Mouse (Mus musculus) limb, embryonic 14.5 days (tissue): ENCODE results near the gene Gm10295. TPM values are rescaled to one million over a fixed set of nuclear protein-coding genes. Genes with fewer than 3 reads are reported as not detected.

ENCODE experiments used
- ATAC-seq: fragments of 200-750 bp; cut with Nextera tagmentation; 2 replicates; pipeline ENCODE4 v1.8.0; 2017; ENCODE audit warnings: low read depth, moderate number of reproducible peaks, moderate TSS enrichment; ENCODE audit not compliant: low FRiP score
- DNase-seq: peaks from one replicate; pipeline ENCODE4 v3.0.0-alpha.2; 2015; ENCODE audit warnings: low spot score
- H3K27ac ChIP-seq: fragments of 300-500 bp; sonication (generic); replicated peaks from 2 replicates; pipeline ENCODE4 v1.5.1; 2014; ENCODE audit warnings: low read depth, mild to moderate bottlenecking, low read length, moderate library complexity, mixed read lengths
- H3K27me3 ChIP-seq: fragments of 300-500 bp; sonication (generic); 2 replicates; pipeline ENCODE4 v1.6.1; 2014; ENCODE audit warnings: low read length, mixed read lengths; ENCODE audit not compliant: control insufficient read depth, insufficient read depth
- H3K36me3 ChIP-seq: fragments of 300-500 bp; sonication (generic); 2 replicates; pipeline ENCODE4 v1.6.1; 2014; ENCODE audit warnings: mild to moderate bottlenecking, low read length, moderate library complexity, mixed read lengths; ENCODE audit not compliant: control insufficient read depth, insufficient read depth
- H3K4me1 ChIP-seq: fragments of 300-500 bp; sonication (generic); 2 replicates; pipeline ENCODE4 v1.6.1; 2014; ENCODE audit warnings: antibody characterized with exemption, low read length, mixed read lengths; ENCODE audit not compliant: control insufficient read depth, insufficient read depth
- H3K4me2 ChIP-seq: fragments of 300-500 bp; sonication (generic); replicated peaks from 2 replicates; pipeline ENCODE4 v1.6.1; 2014; ENCODE audit warnings: low read depth, mild to moderate bottlenecking, low read length, moderate library complexity; ENCODE audit not compliant: severe bottlenecking
- H3K4me3 ChIP-seq: fragments of 300-500 bp; sonication (generic); replicated peaks from 2 replicates; pipeline ENCODE4 v1.5.1; 2014; ENCODE audit warnings: low read length
- H3K9ac ChIP-seq: fragments of 300-500 bp; sonication (generic); 2 replicates; pipeline ENCODE4 v1.6.1; 2014; ENCODE audit warnings: mild to moderate bottlenecking, low read depth, low read length, moderate library complexity; ENCODE audit not compliant: severe bottlenecking
- H3K9me3 ChIP-seq: fragments of 300-500 bp; sonication (generic); 2 replicates; pipeline ENCODE4 v1.6.1; 2016; ENCODE audit warnings: low read length; ENCODE audit not compliant: control insufficient read depth
- POLR2A ChIP-seq: fragments of 200-500 bp; IDR thresholded peaks from 2 replicates; pipeline ENCODE4 v1.8.0; 2012; ENCODE audit warnings: inconsistent platforms, mild to moderate bottlenecking, moderate library complexity, borderline replicate concordance; ENCODE audit not compliant: insufficient read depth, insufficient read length; ENCODE audit errors: extremely low read depth
- WGBS: fragments of 180-500 bp; shearing (Covaris S2); extraction: QIAGEN DNeasy Blood & Tissue Kit; methylation state at CpG from one replicate; pipeline ENCODE4 v1.1.7; 2014; 5-methylcytosine and 5-hydroxymethylcytosine counted together
- polyA plus RNA-seq, 2 experiments: library from polyadenylated mRNA; depleted of rRNA in 1 of 2; stranded (reverse) in 1 of 2; unstranded in 1 of 2; fragments of >200 nt; fragmentation: Nextera tagmentation in 1 of 2; extraction: Ambion mirVana in 1 of 2; gene quantifications; 2 replicates each; pipeline versions ENCODE4 v1.2.1 to v1.2.3; 2012 to 2014

Gm10295 gene
- polyA plus RNA-seq, 2 experiments = not detected

- no peak overlapping the region for H3K4me3 ChIP-seq
- H3K27ac ChIP-seq = no peak overlapping the region
- DNase-seq (no peak), ATAC-seq (no peak)
- no peak for TF ChIP-seq POLR2A
- WGBS = 85% methylated on average over 5 of the region's 5 CpGs
- no peaks in the 10 kb centered on the region for H3K9me3 ChIP-seq
- H3K4me1 ChIP-seq = no peaks in the 10 kb centered on the region
- H3K9ac ChIP-seq = no peak overlapping the region
- no peaks in the 10 kb centered on the region for H3K27me3 ChIP-seq
- no peak overlapping the region for H3K4me2 ChIP-seq
- no peaks in the 10 kb centered on the region for H3K36me3 ChIP-seq
Observed at GRCm38 (mm10) chr7:71355596-71355995, 4.3 kb upstream of the Gm10295 start.

GRCm38 (mm10) chr7:71348922-71349321 is 2.4 kb downstream of the Gm10295 start:
- 49% methylated on average over 9 of the region's 9 CpGs for WGBS
- no peak overlapping the region for H3K9ac ChIP-seq
- DNase-seq (no peak), ATAC-seq (no peak)
- no peak overlapping the region for H3K27ac ChIP-seq
- H3K27me3 ChIP-seq = no peaks in the 10 kb centered on the region
- no peaks in the 10 kb centered on the region for H3K36me3 ChIP-seq
- TF ChIP-seq POLR2A = no peak
- H3K4me3 ChIP-seq = no peak overlapping the region
- no peaks in the 10 kb centered on the region for H3K9me3 ChIP-seq
- H3K4me1 ChIP-seq = no peaks in the 10 kb centered on the region
- H3K4me2 ChIP-seq = no peak overlapping the region

DNA sequence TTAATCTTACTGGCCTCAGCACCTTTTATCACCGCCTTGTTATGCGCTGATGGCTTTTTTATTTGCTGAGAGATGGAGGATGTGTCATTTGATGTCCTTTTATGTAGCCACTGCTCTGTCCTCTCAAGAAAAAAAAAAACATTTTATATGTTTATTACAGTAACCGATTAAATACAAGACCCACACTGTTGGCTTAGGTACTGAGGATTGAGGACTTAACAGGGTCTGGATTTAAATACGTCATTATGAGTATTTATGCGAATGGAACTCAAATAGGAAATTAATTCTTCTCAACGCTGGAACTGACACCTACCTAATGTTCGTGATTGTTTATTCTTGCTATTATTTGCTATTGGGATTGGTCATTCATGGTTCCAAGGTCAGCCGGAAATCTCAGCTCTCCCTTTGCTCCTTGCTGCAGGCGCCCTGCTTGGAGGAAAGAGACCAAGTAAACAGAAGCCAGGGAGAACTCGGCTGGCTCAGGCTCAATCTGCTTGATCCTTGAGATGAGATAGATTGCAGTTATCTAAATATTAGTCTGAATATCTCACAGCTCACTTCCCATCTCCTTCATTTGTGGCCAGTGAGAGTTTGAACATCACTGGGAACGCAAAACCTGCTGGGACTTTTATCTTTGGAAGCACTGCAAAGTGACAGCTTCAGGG is 26.2 kb downstream of the Gm10295 start:
- no peaks in the 10 kb centered on the region for H3K36me3 ChIP-seq
- no peak for TF ChIP-seq POLR2A
- no peaks in the 10 kb centered on the region for H3K4me1 ChIP-seq
- ATAC-seq (no peak), DNase-seq (no peak)
- no peaks in the 10 kb centered on the region for H3K9me3 ChIP-seq
- no peak overlapping the region for H3K4me3 ChIP-seq
- H3K9ac ChIP-seq = no peak overlapping the region
- no peak overlapping the region for H3K27ac ChIP-seq
- H3K27me3 ChIP-seq = no peaks in the 10 kb centered on the region; the same call in 1 of the 2 replicates
- no peak overlapping the region for H3K4me2 ChIP-seq
- 78% methylated on average over 11 of the region's 11 CpGs for WGBS

- TF ChIP-seq POLR2A = no peak
- WGBS = 70% methylated on average over 7 of the region's 7 CpGs
- ATAC-seq = no peak
- H3K4me2 ChIP-seq = no peak overlapping the region
- DNase-seq = no peak
- no peaks in the 10 kb centered on the region for H3K27me3 ChIP-seq
- no peak overlapping the region for H3K4me3 ChIP-seq
- no peak overlapping the region for H3K27ac ChIP-seq
- no peaks in the 10 kb centered on the region for H3K4me1 ChIP-seq
- H3K9ac ChIP-seq = no peak overlapping the region
- no peaks in the 10 kb centered on the region for H3K36me3 ChIP-seq
- no peaks in the 10 kb centered on the region for H3K9me3 ChIP-seq
Observed at GRCm38 (mm10) chr7:71313148-71313765, 38.0 kb downstream of the Gm10295 start.

- Histone ChIP-seq H3K9ac (no peak overlapping the region), H3K4me2 (no peak overlapping the region), H3K9me3 (no peaks in the 10 kb centered on the region), H3K4me1 (no peaks in the 10 kb centered on the region), H3K4me3 (no peak overlapping the region), H3K27me3 (no peaks in the 10 kb centered on the region), H3K27ac (no peak overlapping the region), H3K36me3 (no peaks in the 10 kb centered on the region)
- 62% methylated on average over 3 of the region's 3 CpGs for WGBS
- DNase-seq (no peak), ATAC-seq (no peak)
- no peak for TF ChIP-seq POLR2A
Observed at GRCm38 (mm10) chr7:71312375-71312774, 38.9 kb downstream of the Gm10295 start.
